In the genomic region with DNA sequence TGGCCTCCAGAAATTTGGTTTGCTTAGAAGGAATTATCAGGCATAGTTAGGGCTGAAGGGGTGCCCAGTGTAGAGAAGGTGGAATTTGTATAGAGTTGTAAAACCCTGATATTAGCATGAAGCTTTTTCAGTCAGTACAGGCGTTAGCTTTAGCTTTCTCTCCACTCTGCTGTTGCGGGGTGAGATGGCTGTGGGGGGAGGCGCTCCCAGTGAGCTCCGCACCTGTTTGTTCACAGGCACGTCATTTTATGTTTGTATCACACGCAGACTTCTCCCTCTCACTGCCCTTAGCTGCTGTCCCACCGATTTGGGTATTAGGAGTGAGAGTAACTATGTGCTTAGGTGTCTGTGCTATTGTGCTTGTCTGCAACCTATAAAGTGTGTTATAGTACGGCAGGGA, we compare ENCODE assay signal across 13 mouse cellular contexts.
DNase-seq lines count a peak whose midpoint lies in the region; ATAC-seq and TF ChIP-seq lines count a peak whose summit lies in the region.
"Had no signal": no experiment of that assay in that cellular context is flagged by ENCODE, and none has a peak within 500 bp of the region (broad histone marks: within the 10 kb centered on the region; RNA-seq: fewer than 3 reads in every experiment).

No protein-coding gene starts in this region.

- H3K9ac ChIP-seq in heart, adult 2 months (ENCODE audit: low read depth, low read length), result peak overlapping the region; percentile 37
- no peak overlapping the region for H3K9ac ChIP-seq in lung, embryonic 15.5 days
- no peak overlapping the region for H3K9ac ChIP-seq in limb, embryonic 15.5 days
- H3K9ac ChIP-seq: hindbrain, embryonic 13.5 days; liver, embryonic 12.5 days had no signal

- no peak overlapping the region for H3K4me3 ChIP-seq in heart, adult 2 months
- H3K4me3 ChIP-seq in lung, embryonic 15.5 days, result no peak overlapping the region
- peak overlapping the region; percentile 49 for H3K4me3 ChIP-seq in limb, embryonic 15.5 days
- H3K4me3 ChIP-seq: hindbrain, embryonic 13.5 days; left cerebral cortex, adult 2 months; liver, embryonic 12.5 days had no signal

- peak overlapping the region; percentile 89 for H3K27ac ChIP-seq in heart, adult 2 months
- H3K27ac ChIP-seq in lung, embryonic 15.5 days, result peak overlapping the region; percentile 21; the same call in 1 of the 2 replicates
- peak overlapping the region; percentile 84 for H3K27ac ChIP-seq in limb, embryonic 15.5 days
- H3K27ac ChIP-seq: hindbrain, embryonic 13.5 days; left cerebral cortex, adult 2 months; liver, embryonic 12.5 days had no signal

- peak overlapping the region; percentile 53; the same call in 1 of the 2 replicates for H3K4me2 ChIP-seq in lung, embryonic 15.5 days
- H3K4me2 ChIP-seq in limb, embryonic 15.5 days, result peak overlapping the region; percentile 44
- H3K4me2 ChIP-seq: hindbrain, embryonic 13.5 days; liver, embryonic 12.5 days had no signal

- no peak for TF ChIP-seq CTCF in heart, adult 2 months (IDR thresholded peaks at IDR 0.05)

- intact Hi-C loops in heart, adult 2 months (cut with DNase I), result no loop called here

- H3K79me2 ChIP-seq in heart, adult 2 months (replicated peaks; ENCODE audit: control insufficient read depth, insufficient read depth, low read length), result peaks cover 14% of the 10 kb centered on the region

- DNase-seq in heart, adult 2 months, result no peak
- DNase-seq in heart, postnatal 4 days, result no peak
- DNase-seq in lung, postnatal 4 days, result no peak
- DNase-seq in R1 (ENCODE audit: low read depth, low spot score), result peak; percentile 26
- DNase-seq in layer of hippocampus, postnatal 14 days (ENCODE audit: low spot score in 2 of 2), result no peak
- DNase-seq: cerebellum, adult 11 months; right cerebral cortex, postnatal 4 days had no signal

- H3K9me3 ChIP-seq in lung, embryonic 15.5 days, result no peaks in the 10 kb centered on the region
- H3K9me3 ChIP-seq in limb, embryonic 15.5 days, result no peaks in the 10 kb centered on the region
- H3K9me3 ChIP-seq: hindbrain, embryonic 13.5 days; liver, embryonic 12.5 days had no signal

- TF ChIP-seq POLR2A in heart, adult 2 months (IDR thresholded peaks at IDR 0.05; ENCODE audit: insufficient read depth, low read depth, low read length), result no peak

- no peaks in the 10 kb centered on the region for H3K27me3 ChIP-seq in heart, adult 2 months (ENCODE audit: control insufficient read depth, insufficient read depth, low read length)
- no peaks in the 10 kb centered on the region for H3K27me3 ChIP-seq in lung, embryonic 15.5 days
- no peaks in the 10 kb centered on the region for H3K27me3 ChIP-seq in limb, embryonic 15.5 days
- H3K27me3 ChIP-seq: liver, embryonic 12.5 days had no signal

- peaks cover 46% of the 10 kb centered on the region for H3K4me1 ChIP-seq in heart, adult 2 months (ENCODE audit: control insufficient read depth, insufficient read depth, low read length)
- H3K4me1 ChIP-seq in lung, embryonic 15.5 days, result peaks cover 64% of the 10 kb centered on the region
- peaks cover 76% of the 10 kb centered on the region for H3K4me1 ChIP-seq in limb, embryonic 15.5 days

- 61% methylated on average over 8 of the region's 8 CpGs for WGBS in heart, adult 2 months
- WGBS in lung, embryonic 15.5 days, result 69% methylated on average over 8 of the region's 8 CpGs
- 32% methylated on average over 8 of the region's 8 CpGs for WGBS in limb, embryonic 15.5 days

- no peak for ATAC-seq in lung, embryonic 15.5 days (ENCODE audit: borderline replicate concordance, extremely low read depth, low FRiP score, low TSS enrichment)
- no peak for ATAC-seq in limb, embryonic 15.5 days (ENCODE audit: insufficient number of reproducible peaks, low FRiP score, low TSS enrichment, low read depth)
- ATAC-seq in granulocyte monocyte progenitor cell, adult 5-6 weeks (replicated peaks; ENCODE audit: poor library complexity, severe bottlenecking), result no peak
- ATAC-seq: liver, embryonic 12.5 days had no signal

- TF ChIP-seq EP300 in heart, adult 2 months (IDR thresholded peaks at IDR 0.05; ENCODE audit: insufficient read depth, low read depth, low read length), result no peak

- H3K36me3 ChIP-seq in heart, adult 2 months (ENCODE audit: control insufficient read depth, insufficient read depth, low read length), result peaks cover 66% of the 10 kb centered on the region
- H3K36me3 ChIP-seq in lung, embryonic 15.5 days, result peaks cover 35% of the 10 kb centered on the region
- peaks cover 38% of the 10 kb centered on the region for H3K36me3 ChIP-seq in limb, embryonic 15.5 days

Comparison
In these comparisons a context has a peak if more than half of its experiments do, and no peak if none do; other contexts are left out.
1. H3K27ac ChIP-seq: peak in every context shown above with its lines; median percentile 89 in heart, adult 2 months; 84 in limb, embryonic 15.5 days; 21 in lung, embryonic 15.5 days.